ENCODE assay signal across 10 mouse cellular contexts in genomic region chr16:78427470-78428041, GRCm38 (mm10). TPM values are rescaled to one million over a fixed set of nuclear protein-coding genes. Genes with fewer than 3 reads are reported as not detected.
A peak's percentile ranks its signal among the peaks of the same experiment; 100 is the strongest.
DNase-seq lines count a peak whose midpoint lies in the region; ATAC-seq and TF ChIP-seq lines count a peak whose summit lies in the region.
"Had no signal": no experiment of that assay in that cellular context is flagged by ENCODE, and none has a peak within 500 bp of the region (broad histone marks: within the 10 kb centered on the region; RNA-seq: fewer than 3 reads in every experiment).

No protein-coding gene starts in this region.

- H3K4me3 ChIP-seq in cerebellum, adult 2 months (replicated peaks; ENCODE audit: insufficient read depth, low read depth, low read length): peak overlapping the region; percentile 63
- peak overlapping the region; percentile 22 for H3K4me3 ChIP-seq in forebrain, postnatal 0 days (ENCODE audit: low read depth, low read length)
- H3K4me3 ChIP-seq in heart, postnatal 0 days (ENCODE audit: low read depth, low read length): peak overlapping the region; percentile 30
- H3K4me3 ChIP-seq in stomach, embryonic 15.5 days (replicated peaks): no peak overlapping the region
- H3K4me3 ChIP-seq: liver, embryonic 13.5 days had no signal

- 20% methylated on average over 16 of the region's 16 CpGs for WGBS in cerebellum, adult 2 months
- 15% methylated on average over 16 of the region's 16 CpGs for WGBS in forebrain, postnatal 0 days
- WGBS in heart, postnatal 0 days: 28% methylated on average over 16 of the region's 16 CpGs
- 46% methylated on average over 16 of the region's 16 CpGs for WGBS in stomach, embryonic 15.5 days

- no peak for TF ChIP-seq POLR2A in cerebellum, adult 2 months (IDR thresholded peaks at IDR 0.05; ENCODE audit: borderline replicate concordance, insufficient read depth, low read length)

- no peak for TF ChIP-seq EP300 in heart, postnatal 0 days (IDR thresholded peaks at IDR 0.05; ENCODE audit: low read depth)

- H3K9me3 ChIP-seq in forebrain, postnatal 0 days (ENCODE audit: low read length): no peaks in the 10 kb centered on the region
- no peaks in the 10 kb centered on the region for H3K9me3 ChIP-seq in heart, postnatal 0 days (replicated peaks; ENCODE audit: control insufficient read depth, low read length)
- no peaks in the 10 kb centered on the region for H3K9me3 ChIP-seq in stomach, embryonic 15.5 days
- H3K9me3 ChIP-seq: liver, embryonic 13.5 days had no signal

- DNase-seq in adrenal gland, adult 2 months: peak; percentile 51
- DNase-seq in cerebellum, adult 2 months: peak; percentile 44 to 50
- peak; percentile 77 for DNase-seq in forebrain, postnatal 0 days
- DNase-seq in heart, postnatal 0 days (ENCODE audit: low spot score): peak; percentile 61
- peak; percentile 45 for DNase-seq in layer of hippocampus, adult 9-10 months (ENCODE audit: low spot score)
- DNase-seq in lung, postnatal 25 days (ENCODE audit: low spot score): peak; percentile 26
- DNase-seq in yolk sac, embryonic 10.5 days (ENCODE audit: low spot score): no peak
- DNase-seq: liver, embryonic 13.5 days had no signal

- no peaks in the 10 kb centered on the region for H3K4me1 ChIP-seq in cerebellum, adult 2 months (ENCODE audit: control insufficient read depth, insufficient read depth, low read length)
- H3K4me1 ChIP-seq in forebrain, postnatal 0 days (ENCODE audit: insufficient read depth): no peaks in the 10 kb centered on the region
- H3K4me1 ChIP-seq in heart, postnatal 0 days (ENCODE audit: control insufficient read depth, insufficient read depth): peaks cover 16% of the 10 kb centered on the region
- no peaks in the 10 kb centered on the region for H3K4me1 ChIP-seq in stomach, embryonic 15.5 days
- H3K4me1 ChIP-seq: liver, embryonic 13.5 days had no signal

- H3K9ac ChIP-seq in forebrain, postnatal 0 days: peak overlapping the region; percentile 38
- peak overlapping the region; percentile 25; the same call in 1 of the 2 replicates for H3K9ac ChIP-seq in heart, postnatal 0 days (replicated peaks; ENCODE audit: low read depth, low read length)
- H3K9ac ChIP-seq in stomach, embryonic 15.5 days: no peak overlapping the region
- H3K9ac ChIP-seq: liver, embryonic 13.5 days had no signal

- H3K27ac ChIP-seq in cerebellum, adult 2 months (ENCODE audit: insufficient read depth, low read length): no peak overlapping the region
- no peak overlapping the region for H3K27ac ChIP-seq in forebrain, postnatal 0 days (ENCODE audit: low read depth, low read length)
- peak overlapping the region; percentile 46; the same call in 1 of the 2 replicates for H3K27ac ChIP-seq in heart, postnatal 0 days (ENCODE audit: low read depth)
- no peak overlapping the region for H3K27ac ChIP-seq in stomach, embryonic 15.5 days
- H3K27ac ChIP-seq: liver, embryonic 13.5 days had no signal

- H3K4me2 ChIP-seq in forebrain, postnatal 0 days (ENCODE audit: low read depth): peak overlapping the region; percentile 51
- H3K4me2 ChIP-seq in heart, postnatal 0 days (ENCODE audit: low read depth, low read length): peak overlapping the region; percentile 53
- H3K4me2 ChIP-seq in stomach, embryonic 15.5 days: peak overlapping the region; percentile 10; the same call in 1 of the 2 replicates
- H3K4me2 ChIP-seq: liver, embryonic 13.5 days had no signal

- peak; percentile 87 for ATAC-seq in forebrain, postnatal 0 days
- peak; percentile 76 for ATAC-seq in heart, postnatal 0 days (ENCODE audit: insufficient read depth, low read depth)
- ATAC-seq in stomach, embryonic 15.5 days (ENCODE audit: insufficient read depth, low FRiP score, low read depth): no peak; the same call in 1 of the 2 replicates
- ATAC-seq: Patski had no signal

- H3K36me3 ChIP-seq in forebrain, postnatal 0 days (ENCODE audit: insufficient read depth): no peaks in the 10 kb centered on the region
- no peaks in the 10 kb centered on the region for H3K36me3 ChIP-seq in heart, postnatal 0 days (replicated peaks; ENCODE audit: control insufficient read depth, insufficient read depth, low read length)
- H3K36me3 ChIP-seq in stomach, embryonic 15.5 days: no peaks in the 10 kb centered on the region
- H3K36me3 ChIP-seq: liver, embryonic 13.5 days had no signal

- H3K27me3 ChIP-seq in cerebellum, adult 2 months (ENCODE audit: control insufficient read depth, insufficient read depth, low read length): no peaks in the 10 kb centered on the region
- no peaks in the 10 kb centered on the region for H3K27me3 ChIP-seq in forebrain, postnatal 0 days (ENCODE audit: insufficient read depth, low read length)
- no peaks in the 10 kb centered on the region for H3K27me3 ChIP-seq in heart, postnatal 0 days (ENCODE audit: control insufficient read depth, insufficient read depth, low read length)
- H3K27me3 ChIP-seq in stomach, embryonic 15.5 days (replicated peaks): no peaks in the 10 kb centered on the region
- H3K27me3 ChIP-seq: liver, embryonic 13.5 days had no signal

- no peak for TF ChIP-seq CTCF in cerebellum, adult 2 months (IDR thresholded peaks at IDR 0.05; ENCODE audit: borderline replicate concordance, insufficient read depth, low read depth, low read length)
- TF ChIP-seq CTCF in forebrain, postnatal 0 days (IDR thresholded peaks at IDR 0.05; ENCODE audit: low read depth): no peak
- no peak for TF ChIP-seq CTCF in heart, postnatal 0 days (IDR thresholded peaks at IDR 0.05; ENCODE audit: low read depth)

RNA-seq across cellular contexts. Expression of gene Btg3, which starts 50.6 kb away (rescaled TPM):
- total RNA-seq in adrenal gland, adult 2 months (2021): 10 to 100 TPM; 28.4 to 33.6 TPM
- polyA plus RNA-seq in adrenal gland, adult 2 months (2012; rRNA removed): 0.95 and 1.1 TPM in 2 replicates
- 4.2 and 5.0 TPM in 2 replicates for polyA plus RNA-seq in cerebellum, adult 2 months (2012; rRNA removed)
- total RNA-seq in forebrain, postnatal 0 days (2014; rRNA removed): 7.5 and 9.8 TPM in 2 replicates
- polyA plus RNA-seq in forebrain, postnatal 0 days (2015; fragmentation: Nextera tagmentation; extraction: Ambion mirVana): 19.7 and 20.2 TPM in 2 replicates
- total RNA-seq in heart, postnatal 0 days (2014; rRNA removed; ENCODE audit: low replicate concordance): 7.5 and 8.4 TPM in 2 replicates
- 45.9 and 61.4 TPM in 2 replicates for polyA plus RNA-seq in heart, postnatal 0 days (2015; fragmentation: Nextera tagmentation; extraction: Ambion mirVana)
- 47.4 and 52.0 TPM in 2 replicates for polyA plus RNA-seq in stomach, embryonic 15.5 days (2015; fragmentation: Nextera tagmentation; extraction: Ambion mirVana)
